Mouse (Mus musculus) c-Kit-positive CD71-positive TER-119-negative erythroid progenitor cells, embryonic 14.5 days (primary cell): ENCODE results near the gene Cdkl3.
A peak's percentile ranks its signal among the peaks of the same experiment; 100 is the strongest.

Source experiments
- DNase-seq: peaks from one replicate; pipeline ENCODE4 v3.0.0-alpha.2; 2013; ENCODE audit warnings: low read depth

Gene Cdkl3

DNA sequence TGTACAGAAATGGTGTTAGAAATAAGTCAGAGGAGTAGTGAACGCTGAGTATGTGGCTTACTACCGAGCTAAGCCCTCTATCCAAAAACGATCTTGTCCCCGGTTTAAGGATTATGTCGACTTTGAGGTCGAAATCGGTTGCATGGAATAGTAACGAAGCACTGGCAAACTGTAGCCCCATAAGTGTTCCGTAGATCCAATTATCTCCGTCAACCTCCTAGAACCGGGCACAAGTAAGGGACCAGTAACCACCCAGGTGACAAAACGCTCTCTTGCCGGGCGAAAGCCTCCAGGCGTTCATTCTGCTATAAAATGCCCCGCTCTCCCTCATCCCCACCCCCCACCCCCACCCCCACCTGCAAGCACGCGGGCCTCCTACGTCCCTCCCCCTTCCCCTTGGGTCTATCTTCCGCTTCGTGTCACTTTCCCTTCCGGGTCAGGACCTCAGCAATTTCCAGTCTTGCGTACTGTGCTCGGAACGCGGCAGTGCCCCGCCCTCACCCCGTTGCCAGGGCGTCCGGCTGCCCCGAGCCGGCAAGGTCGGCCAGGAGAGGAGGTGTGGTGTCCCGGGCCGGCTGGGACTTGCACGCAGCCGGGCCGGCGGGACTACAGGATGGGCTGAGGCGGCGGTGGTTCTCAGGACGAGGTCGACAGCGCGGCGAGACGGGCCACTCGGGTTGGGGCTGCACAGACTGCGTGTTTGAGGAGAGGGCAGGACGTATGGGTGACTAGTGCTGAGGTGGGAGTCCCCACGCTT lies at the start of gene Cdkl3:
Cdkl3 (plus strand) TSS at position 450 of the 757 bp plus-strand sequence.
- DNase-seq: peak; percentile 94

DNA sequence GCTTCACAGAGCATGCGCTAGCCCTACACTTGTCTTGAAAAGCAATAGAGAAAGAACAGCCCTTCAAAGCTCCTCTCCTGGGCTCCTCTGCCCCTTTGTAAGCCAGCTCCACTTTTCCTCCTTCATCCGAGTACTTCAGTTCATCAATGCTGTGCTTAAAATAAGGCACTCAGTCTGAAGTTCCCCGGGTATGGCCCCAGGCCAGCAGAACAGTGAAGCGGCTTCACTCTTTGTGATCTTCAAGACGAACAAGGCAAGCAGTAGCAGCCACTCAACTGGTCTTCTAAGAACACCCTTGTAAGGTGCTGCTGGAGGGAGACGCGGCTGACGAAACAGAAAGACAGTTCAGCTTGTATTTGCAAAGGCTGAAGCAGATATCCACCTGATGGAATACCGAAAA lies 47.9 kb upstream of the Cdkl3 start:
- no peak for DNase-seq

DNA sequence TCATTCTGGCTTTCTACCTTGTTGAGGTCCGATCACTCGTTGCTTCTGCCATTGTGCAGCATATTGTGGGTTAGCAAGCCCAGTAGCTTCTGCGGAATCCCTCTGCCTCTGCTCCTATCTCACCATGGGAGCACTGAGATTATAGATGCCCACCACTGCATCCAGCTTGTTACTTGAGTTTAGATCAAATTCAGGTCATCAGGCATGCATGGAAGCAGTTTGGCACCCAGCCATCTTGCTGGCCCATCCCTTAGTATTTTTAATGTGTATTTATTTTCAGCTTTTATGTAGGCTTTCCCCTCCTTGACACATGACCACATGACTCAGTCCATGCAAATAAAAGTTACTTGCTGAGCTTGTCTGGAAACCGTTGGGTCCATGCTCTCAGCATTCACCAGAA lies 46.3 kb upstream of the Cdkl3 start:
- DNase-seq: no peak

DNA sequence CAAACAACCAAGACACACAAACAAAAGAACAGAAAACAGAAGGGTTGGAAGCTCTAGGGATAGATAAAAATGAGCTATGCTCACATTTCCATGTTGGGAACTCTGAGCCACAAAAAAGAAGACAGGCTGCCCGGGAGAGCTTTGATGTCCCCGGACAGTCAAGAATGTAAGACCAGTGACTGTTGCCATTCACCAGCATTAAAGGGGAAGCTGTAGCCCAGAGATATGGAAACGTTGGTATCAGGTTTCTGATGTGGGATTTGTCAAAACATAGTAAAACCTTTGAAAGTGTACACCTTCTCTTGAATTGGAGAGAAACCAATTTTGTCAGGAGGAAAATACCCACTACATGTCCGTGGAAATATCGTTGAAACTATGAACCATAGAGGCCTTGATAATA lies 44.5 kb upstream of the Cdkl3 start:
- DNase-seq: no peak

DNA sequence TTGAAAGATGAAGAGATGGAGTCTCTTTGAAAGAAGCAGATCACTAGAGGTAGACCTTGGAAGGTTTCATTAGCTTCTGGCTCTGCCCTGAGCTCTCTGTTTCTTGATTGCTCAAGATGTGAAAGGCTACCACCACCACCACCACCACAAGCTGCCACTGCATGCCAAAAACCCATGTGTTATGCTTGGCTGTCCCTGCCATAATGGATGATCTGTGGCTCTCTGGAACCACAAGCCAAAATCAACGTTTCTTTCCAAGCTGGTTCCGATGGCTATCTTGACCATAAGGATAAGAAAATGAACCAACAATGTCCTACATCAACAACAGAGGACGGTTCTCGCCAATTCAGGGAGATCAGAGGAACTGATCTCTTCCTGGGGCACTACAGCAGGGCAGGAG lies 44.0 kb upstream of the Cdkl3 start:
- DNase-seq: no peak

DNA sequence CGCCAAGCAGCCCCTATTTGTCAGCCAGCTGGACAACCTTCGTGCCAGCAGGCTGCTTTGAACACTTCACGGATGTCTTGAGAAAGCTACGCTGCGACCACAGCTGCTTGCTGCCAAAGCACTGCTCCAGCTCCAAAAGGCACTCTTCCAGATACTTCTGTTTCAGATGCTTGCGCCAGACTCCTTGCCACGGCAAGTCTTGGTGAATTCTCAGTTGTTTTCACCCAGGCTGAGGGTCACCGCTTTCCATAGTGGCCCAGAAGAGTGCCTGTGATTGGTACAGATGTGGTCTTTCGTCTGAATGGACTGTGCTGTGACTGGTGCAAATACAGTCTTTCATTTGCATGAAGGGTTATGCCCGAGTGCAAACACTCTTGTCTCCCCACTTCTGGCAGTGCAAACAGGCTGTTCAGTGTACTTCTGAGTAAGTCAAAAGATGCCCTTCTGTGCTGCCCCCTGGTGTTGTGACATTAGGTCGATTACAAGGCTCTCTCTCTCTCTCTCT lies 43.0 kb upstream of the Cdkl3 start:
- DNase-seq: no peak

DNA sequence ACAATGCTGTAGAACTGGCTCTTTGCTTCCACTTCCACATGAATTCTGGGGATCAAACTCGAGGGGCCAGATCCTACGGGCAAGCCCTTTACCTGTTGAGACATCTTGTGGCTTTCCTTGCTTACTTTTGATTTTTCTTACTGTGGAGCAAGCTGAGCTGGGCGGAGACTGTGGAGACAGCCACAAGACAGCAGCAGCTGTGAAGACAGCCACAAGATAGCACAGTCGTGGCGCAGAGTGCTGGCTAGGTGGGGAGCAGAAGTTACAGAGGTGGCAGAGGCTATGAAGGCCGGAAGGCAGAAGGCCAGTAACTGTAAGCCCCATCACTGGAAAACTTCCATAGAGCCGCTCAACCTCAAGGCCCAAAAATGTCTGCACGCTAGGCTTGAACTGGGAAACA lies 42.3 kb upstream of the Cdkl3 start:
- DNase-seq: no peak

DNA sequence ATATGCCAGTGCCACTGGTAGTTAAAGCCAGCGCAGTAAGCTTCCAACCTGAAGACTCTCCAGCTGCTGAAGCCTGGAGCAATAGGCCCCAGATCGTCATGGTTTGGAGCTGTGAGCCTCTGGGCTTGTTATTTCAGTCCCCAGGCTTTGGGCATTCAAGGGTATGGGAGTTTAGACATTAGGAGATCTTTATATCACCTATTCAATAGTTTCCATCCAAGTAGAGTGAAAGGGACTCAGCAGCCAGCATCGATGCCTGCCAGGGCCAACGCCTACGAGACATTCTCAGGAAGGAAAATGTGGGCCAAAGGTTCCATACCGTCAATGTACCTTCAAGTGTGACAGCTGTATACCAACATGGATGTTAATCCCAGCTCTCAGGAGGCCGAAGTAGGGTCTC lies 41.7 kb upstream of the Cdkl3 start:
- no peak for DNase-seq

DNA sequence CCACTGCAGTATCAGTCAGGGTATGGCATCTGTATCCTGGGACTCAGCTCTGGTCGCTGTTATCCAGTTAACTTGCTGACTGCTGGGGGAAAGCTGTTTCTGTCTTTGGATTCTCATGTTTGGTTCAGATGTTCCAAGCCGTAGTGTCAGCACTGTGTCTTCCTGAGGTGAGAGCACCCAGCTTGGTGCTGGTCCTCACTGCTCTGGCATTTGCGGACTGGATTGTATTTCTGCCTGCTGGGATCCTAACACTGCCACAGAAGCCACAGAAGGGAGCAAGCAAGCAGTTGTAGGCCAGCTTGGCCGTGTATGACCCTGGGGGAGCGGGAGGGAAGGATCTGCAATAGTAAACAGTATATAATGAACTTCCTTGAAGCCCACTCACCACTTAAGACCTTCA lies 37.4 kb upstream of the Cdkl3 start:
- DNase-seq: no peak

DNA sequence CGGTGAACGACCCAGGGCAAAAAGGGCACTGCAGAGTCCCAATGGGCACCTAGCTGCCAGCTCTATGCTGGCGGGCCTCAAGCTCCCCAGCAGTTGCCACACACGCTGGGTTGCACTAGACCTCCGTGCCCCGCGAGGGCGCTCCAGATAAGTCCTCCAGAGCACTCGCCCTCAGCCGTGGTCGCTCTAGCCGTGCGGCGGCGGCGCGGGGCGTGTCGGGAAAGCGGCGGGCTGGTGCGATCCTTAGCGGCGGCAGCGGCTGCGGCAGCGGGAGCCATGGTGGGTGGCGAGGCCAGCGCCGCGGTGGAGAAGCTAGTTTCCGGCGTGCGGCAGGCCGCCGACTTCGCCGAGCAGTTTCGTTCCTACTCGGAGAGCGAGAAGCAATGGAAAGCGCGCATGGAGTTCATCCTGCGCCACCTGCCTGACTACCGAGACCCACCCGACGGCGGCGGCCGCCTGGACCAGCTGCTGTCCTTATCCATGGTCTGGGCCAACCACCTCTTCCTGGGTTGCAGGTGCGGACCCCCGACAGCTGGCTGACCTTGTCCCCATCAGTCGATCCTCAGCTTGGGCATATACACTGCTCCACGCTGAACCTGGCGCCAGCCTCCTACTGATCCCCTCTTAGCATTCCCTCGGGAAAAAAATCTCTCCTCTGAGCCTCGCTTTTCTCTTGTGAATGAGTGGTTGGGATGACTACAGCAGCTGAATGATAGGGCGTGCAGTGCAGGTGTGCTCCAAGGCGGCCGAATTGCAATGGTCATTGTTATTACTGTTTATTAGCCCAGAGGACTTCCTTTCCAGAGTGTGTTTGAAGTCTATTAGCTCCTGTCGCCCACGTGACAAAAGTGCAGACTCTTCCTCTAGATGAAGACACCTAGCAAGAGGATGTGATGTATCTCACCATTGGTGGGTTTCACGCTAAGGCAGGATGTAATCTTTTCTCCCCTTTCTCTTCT lies 36.3 kb upstream of the Cdkl3 start, which contains the start of gene Cdkn2aipnl:
Cdkn2aipnl (plus strand) TSS at position 219 of the 959 bp plus-strand sequence.
- peak; percentile 96 for DNase-seq

DNA sequence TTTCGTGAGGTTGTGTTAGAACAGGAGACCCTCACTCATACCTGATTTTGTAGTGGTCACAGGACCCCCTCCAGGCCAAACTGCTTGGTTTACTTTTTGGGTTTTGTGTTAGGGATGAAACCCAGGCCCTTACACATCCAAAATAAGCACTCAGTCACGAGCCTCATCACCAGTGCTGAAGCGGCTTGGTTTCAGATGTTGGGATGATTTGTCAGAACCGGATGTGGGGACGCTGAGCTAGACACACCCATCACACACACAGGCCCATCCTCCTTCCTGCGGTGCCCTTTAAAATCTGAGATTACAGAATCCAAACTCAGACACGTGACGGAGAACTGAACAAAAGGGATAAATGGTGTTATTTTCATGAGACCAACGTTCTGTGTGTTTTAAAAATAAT lies 35.1 kb upstream of the Cdkl3 start:
- DNase-seq: no peak

DNA sequence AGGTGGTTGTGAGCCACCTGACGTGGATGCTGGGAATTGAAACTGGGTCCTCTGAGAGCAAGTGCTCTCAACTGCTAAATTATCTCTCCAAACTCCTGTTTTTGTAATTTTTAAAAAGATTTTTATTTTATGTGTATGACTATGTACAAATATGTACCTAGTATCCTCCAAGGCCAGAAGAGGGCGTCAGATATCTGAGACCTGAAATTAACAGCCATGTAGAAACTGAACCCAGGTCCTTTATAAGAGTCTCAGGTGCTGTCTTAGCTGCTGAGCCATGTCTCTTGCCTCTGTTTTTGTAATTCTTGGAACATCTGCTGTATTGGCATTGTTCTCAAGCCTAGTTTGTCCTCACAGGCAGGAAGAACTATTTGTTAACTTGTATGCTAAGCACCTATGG lies 34.5 kb upstream of the Cdkl3 start:
- no peak for DNase-seq

DNA sequence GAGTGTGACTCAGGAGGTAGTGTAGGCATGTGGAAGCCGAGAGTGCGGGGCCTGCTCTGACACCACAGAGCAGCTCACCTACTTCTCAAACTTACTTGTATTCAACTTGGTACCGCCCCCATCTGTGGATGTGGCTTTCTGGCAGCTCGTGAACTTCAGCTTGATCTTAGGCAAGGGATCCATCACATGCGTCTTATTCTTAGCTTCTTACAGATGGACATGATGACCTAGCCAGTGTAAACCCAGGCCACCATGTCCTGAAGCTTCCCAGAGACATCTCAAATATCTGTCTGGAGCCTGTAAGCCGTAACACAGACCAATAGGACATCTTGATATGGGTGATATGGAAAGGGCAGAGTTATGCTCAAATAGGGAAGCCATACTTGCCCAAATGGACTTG lies 32.4 kb upstream of the Cdkl3 start:
- no peak for DNase-seq

DNA sequence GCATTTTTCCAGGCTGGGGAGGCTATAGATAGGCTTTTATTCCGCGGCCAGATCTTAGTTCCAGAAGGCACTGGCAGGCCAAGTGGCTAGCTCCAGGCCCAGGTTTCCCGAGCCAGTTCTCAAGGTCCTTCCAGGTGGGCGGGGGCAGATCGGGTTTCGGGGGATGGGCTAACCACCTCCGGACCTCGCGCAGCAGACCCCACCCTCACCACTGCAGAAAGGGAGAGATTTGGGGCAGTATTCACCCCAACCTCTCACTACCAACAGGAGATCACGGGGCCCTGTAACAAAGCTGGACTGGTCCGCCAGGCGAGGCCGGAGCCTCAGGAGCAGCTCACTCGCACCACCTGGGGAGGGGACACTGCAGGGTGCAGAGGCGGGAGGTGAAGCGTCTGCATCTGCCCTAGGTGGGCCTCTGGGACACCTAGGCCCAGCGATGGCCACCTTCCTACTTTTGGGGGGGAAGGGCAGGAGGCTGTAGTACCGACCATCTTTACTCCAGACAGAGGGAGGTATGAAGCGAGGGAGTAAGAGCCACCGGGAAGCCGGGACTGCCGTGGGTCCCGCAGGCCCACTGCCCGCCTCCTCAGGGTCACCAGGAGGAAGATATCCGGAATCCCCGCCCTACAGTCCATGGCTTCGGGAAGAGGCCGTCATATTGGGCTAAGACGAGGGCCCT lies 4.3 kb upstream of the Cdkl3 start:
- peak; percentile 15 for DNase-seq

DNA sequence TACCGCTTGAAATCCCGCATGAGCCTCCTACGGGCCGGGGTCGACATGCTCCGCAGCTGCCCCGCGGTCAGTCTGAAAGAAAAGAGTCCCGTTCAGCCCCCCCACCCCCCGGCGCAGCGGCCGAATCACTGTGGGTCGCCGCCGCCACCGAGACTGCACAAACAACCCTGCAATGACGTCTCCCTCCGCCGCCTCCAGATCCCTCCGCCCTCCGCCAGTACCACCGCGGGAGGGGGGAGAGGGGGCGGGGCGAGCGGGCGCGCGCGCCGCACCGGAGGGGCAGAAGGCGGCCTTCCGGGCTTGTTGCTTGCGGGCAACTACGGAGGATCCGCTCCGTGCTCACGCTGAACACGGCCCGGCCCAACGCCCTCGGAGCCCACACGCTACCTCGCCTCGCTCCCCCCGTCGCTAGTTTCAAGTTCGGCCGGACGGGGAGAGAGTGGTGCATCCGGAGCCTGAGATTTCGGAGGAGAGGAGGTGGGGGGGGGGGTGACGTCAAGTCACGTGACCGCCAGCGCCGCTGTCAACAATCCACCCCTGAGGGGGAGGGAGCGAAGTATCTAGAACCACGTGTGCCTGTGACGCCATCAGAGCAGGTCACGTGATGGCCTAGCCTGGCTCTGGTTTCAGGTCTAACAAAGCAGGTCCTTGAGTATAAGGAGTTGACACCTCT lies 3.6 kb upstream of the Cdkl3 start, which contains the start of gene Ube2b:
Ube2b (minus strand) TSS at position 473 of the 673 bp plus-strand sequence.
- DNase-seq: peak; percentile 96

DNA sequence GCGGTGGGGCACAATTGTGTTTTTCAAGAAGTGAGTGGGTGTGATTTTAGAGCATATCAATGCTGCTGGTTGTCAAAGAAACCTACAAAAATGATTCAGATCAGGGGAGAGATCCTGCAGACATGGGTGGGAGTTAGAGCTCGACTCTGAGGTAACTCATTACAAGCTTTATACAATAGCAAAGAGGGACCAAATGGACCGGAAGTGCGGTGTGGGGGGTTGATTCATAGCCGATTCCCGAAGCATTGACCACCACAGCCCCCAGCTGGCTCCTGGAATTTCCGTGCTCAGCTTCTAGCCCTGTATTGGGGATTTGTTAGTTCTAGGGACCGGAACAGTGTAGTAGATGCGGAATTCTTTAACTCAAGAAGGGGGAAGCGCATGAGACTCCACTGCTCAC lies 2.7 kb upstream of the Cdkl3 start:
- DNase-seq: no peak

DNA sequence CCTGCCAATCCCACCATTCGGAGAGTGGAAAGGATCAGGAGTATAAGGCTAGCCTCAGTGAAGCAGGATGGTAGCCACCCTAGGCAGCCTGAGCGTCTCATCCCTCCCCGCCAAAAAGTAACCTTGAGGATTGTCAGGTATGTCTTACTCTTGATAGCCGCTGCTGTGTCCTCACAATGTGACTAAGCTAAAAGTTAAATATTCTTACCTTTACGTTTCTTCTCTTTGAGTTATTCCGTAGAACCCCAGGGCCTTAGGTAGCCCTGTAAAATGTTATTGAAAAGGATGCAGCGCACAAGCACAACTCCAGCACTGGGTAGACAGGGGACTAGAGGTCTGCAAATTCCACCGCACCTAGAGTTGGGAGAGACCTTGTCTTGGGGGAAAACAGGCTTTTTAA lies 2.2 kb upstream of the Cdkl3 start:
- DNase-seq: no peak

DNA sequence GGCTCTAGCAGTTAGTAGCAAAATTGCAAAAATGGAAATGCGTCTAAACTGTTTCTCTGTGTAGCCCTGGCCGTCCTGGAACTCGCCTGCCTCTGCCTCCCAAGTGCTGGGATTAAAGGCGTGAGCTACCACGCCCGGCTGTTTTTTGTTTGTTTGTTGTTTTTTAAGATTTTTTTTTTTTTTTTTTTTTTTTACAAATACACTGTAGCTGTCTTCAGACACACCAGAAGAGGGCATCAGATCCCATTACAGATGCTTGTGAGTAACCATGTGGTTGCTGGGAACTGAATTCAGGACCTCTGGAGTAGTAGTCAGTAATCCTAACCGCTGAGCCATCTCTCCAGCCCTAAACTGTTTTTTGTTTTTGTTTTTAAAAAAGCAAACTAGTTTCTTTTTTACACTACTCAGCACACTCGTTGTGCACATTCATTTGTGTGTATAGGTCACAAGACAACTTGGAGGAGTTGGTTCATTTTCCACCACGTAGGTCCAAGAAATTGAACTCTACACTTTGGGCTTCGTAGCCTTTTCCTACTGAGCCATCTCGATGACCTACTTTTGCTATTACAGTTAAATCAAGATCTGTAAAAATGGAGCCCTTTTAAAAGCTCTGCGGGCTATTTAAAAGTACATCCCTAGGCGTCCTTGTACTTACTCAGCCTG lies 1.0 kb upstream of the Cdkl3 start:
- no peak for DNase-seq

DNA sequence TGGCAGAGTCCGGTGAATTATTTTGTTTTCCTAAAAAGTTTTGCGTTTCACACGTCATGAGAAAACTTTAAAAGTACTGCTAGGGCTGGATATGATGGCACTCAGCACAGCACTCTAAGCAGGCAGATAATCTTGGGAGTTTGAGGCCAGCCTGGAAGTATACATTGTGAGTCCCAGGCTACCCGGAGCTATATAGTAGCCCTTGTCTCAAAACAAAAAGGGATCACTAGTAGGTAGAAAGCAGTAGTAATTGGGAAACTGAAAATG lies 583 bp upstream of the Cdkl3 start:
- DNase-seq: peak; percentile 39

DNA sequence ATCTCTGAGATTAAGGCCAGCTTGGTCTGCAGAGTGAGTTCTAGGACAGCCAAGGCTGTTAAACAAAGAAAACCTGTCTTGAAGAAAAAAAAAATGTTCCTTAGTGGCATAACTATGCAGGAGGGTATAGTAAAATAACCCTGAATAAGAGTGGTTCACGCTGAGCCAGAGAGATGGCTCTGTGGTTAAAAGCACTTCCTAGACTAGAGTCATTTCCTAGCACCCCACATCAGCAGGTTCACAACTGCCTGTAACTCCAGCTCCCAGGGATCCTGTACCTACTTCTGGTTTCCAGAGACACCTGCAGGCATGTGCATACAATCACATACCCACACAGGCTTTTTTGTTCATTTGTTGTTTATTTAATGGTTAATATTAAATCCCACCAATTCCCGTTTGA lies 1.6 kb downstream of the Cdkl3 start:
- no peak for DNase-seq

DNA sequence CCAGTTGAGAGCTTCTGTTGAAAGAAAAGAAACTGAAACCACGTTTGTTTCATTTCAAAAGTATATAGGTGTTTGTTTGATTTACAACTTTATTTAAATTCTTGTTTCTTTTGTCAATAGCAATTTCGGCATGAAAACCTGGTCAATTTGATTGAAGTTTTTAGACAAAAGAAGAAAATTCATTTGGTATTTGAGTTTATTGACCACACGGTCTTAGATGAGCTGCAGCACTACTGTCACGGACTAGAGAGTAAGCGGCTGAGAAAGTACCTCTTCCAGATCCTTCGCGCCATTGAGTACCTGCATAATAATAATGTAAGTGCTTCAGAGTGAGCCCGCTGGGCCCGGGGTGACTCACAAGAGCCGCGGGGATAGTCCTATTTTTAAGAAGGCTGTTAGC lies 7.0 kb downstream of the Cdkl3 start:
- no peak for DNase-seq
